Mouse (Mus musculus): ENCODE results near the gene Vmn1r48.

GRCm38 (mm10) chr6:89985989-89986388, 50.7 kb downstream of the Vmn1r48 start:
- no peak for TF ChIP-seq POLR2A (IDR thresholded peaks at IDR 0.05; ENCODE audit: borderline replicate concordance, low read depth, low read length)
- TF ChIP-seq CTCF (IDR thresholded peaks at IDR 0.05; ENCODE audit: low read depth, low read length): no peak
